In the genomic region with DNA sequence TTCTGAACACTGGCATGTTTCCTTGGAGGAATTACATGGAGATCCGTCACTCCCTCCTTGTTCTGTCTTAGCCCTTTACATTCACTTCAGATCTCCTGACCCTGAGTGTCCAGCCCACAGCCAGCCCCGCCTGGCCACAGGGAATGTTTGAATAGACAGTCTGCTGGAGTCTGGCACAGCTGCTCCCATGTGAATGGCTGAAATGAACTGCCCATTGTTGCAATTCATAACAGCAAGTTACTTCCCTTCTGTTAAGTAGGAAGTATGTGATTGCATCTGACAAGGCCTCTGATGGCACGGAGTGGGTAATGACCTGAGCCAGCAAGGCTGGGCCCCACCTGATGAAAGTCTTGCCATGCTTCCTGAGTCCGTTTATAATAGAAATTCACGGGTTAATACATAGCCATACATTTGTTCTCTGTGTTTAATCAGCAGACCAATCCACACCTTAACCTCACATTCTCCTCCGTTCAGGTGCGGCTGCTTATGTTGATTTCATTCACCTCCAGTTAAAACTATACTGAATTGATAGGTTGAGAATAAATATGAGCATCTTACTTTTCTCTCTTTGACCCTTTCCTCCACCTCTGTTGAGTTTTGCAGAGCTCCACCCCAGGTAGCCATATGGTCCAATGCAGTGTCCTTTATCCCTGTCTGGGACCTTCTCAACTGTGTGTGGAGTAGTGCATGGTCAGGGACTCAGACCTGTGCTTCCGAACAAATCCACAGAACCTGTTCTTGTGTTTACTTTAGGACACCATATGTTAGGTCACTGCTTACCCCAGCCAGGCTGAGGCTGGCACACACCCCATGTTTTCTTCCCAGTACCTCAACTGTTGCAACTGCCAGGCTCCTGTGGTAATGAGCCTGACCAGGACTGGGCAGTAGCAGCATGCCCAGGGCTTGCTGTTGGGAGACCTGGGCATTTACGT, we compare ENCODE assay signal across 8 mouse cellular contexts.
A peak's percentile ranks its signal among the peaks of the same experiment; 100 is the strongest.
DNase-seq lines count a peak whose midpoint lies in the region; ATAC-seq and TF ChIP-seq lines count a peak whose summit lies in the region.
"Had no signal": no experiment of that assay in that cellular context is flagged by ENCODE, and none has a peak within 500 bp of the region (broad histone marks: within the 10 kb centered on the region; RNA-seq: fewer than 3 reads in every experiment).

No protein-coding gene starts in this region.

- H3K27me3 ChIP-seq in lung, postnatal 0 days (replicated peaks; ENCODE audit: insufficient read depth, low read length): no peaks in the 10 kb centered on the region
- no peaks in the 10 kb centered on the region for H3K27me3 ChIP-seq in forebrain, embryonic 11.5 days (ENCODE audit: control insufficient read depth, insufficient read depth, low read length)
- no peaks in the 10 kb centered on the region for H3K27me3 ChIP-seq in neural tube, embryonic 13.5 days
- H3K27me3 ChIP-seq: limb, embryonic 13.5 days had no signal

- no peak for TF ChIP-seq CTCF in lung, postnatal 0 days (IDR thresholded peaks at IDR 0.05)

- no peak overlapping the region for H3K4me2 ChIP-seq in lung, postnatal 0 days (replicated peaks; ENCODE audit: low read depth, low read length)
- no peak overlapping the region for H3K4me2 ChIP-seq in forebrain, embryonic 11.5 days (ENCODE audit: low read depth, low read length, severe bottlenecking)
- H3K4me2 ChIP-seq in neural tube, embryonic 13.5 days: no peak overlapping the region
- H3K4me2 ChIP-seq: limb, embryonic 13.5 days had no signal

- no peak for DNase-seq in lung, postnatal 0 days (ENCODE audit: low spot score)
- no peak for DNase-seq in lung, postnatal 25 days (ENCODE audit: low spot score)
- DNase-seq in cerebellum, adult 18-20 months: peak; percentile 69 to 76
- no peak for DNase-seq in forebrain, embryonic 11.5 days (ENCODE audit: low spot score)
- DNase-seq in thymus, postnatal 0 days (ENCODE audit: low spot score): no peak
- DNase-seq in frontal cortex, postnatal 10 days (ENCODE audit: low spot score in 2 of 2): no peak

- H3K9ac ChIP-seq in lung, postnatal 0 days (replicated peaks; ENCODE audit: low read depth): no peak overlapping the region
- no peak overlapping the region for H3K9ac ChIP-seq in forebrain, embryonic 11.5 days (ENCODE audit: low read length)
- H3K9ac ChIP-seq in neural tube, embryonic 13.5 days: no peak overlapping the region
- H3K9ac ChIP-seq: limb, embryonic 13.5 days had no signal

- no peak overlapping the region for H3K4me3 ChIP-seq in lung, postnatal 0 days (ENCODE audit: low read depth, low read length)
- no peak overlapping the region for H3K4me3 ChIP-seq in forebrain, embryonic 11.5 days (ENCODE audit: low read depth, low read length)
- no peak overlapping the region for H3K4me3 ChIP-seq in neural tube, embryonic 13.5 days
- H3K4me3 ChIP-seq: limb, embryonic 13.5 days had no signal

- 0 out of 2 replicates have a peak overlapping the region, but pooled peaks have one; percentile 26 for H3K27ac ChIP-seq in lung, postnatal 0 days (ENCODE audit: low read length)
- no peak overlapping the region for H3K27ac ChIP-seq in forebrain, embryonic 11.5 days (ENCODE audit: low read depth, low read length)
- peak overlapping the region; percentile 77 for H3K27ac ChIP-seq in neural tube, embryonic 13.5 days (replicated peaks)
- H3K27ac ChIP-seq: limb, embryonic 13.5 days had no signal

- H3K4me1 ChIP-seq in lung, postnatal 0 days (ENCODE audit: insufficient read depth, low read depth, low read length): peaks cover 8% of the 10 kb centered on the region; the same call in 1 of the 2 replicates
- H3K4me1 ChIP-seq in forebrain, embryonic 11.5 days (replicated peaks; ENCODE audit: control insufficient read depth, insufficient read depth, low read length): no peaks in the 10 kb centered on the region; the same call in 1 of the 2 replicates
- peaks cover 54% of the 10 kb centered on the region for H3K4me1 ChIP-seq in neural tube, embryonic 13.5 days (replicated peaks)
- H3K4me1 ChIP-seq: limb, embryonic 13.5 days had no signal

- ATAC-seq in lung, postnatal 0 days: no peak
- 0 out of 2 replicates have a peak, but pooled peaks have one; percentile 21 for ATAC-seq in forebrain, embryonic 11.5 days (replicated peaks; ENCODE audit: low FRiP score)
- ATAC-seq in neural tube, embryonic 13.5 days (ENCODE audit: low read depth): no peak

- H3K36me3 ChIP-seq in lung, postnatal 0 days (ENCODE audit: insufficient read depth, low read length): 0 out of 2 replicates have a peak, but pooled peaks cover 20% of the 10 kb centered on the region
- H3K36me3 ChIP-seq in forebrain, embryonic 11.5 days (ENCODE audit: control insufficient read depth, insufficient read depth, low read length): no peaks in the 10 kb centered on the region; the same call in 1 of the 2 replicates
- H3K36me3 ChIP-seq in neural tube, embryonic 13.5 days: peaks cover 14% of the 10 kb centered on the region

- no peak for TF ChIP-seq EP300 in lung, postnatal 0 days (IDR thresholded peaks at IDR 0.05)

- H3K9me3 ChIP-seq in lung, postnatal 0 days (ENCODE audit: low read length): no peaks in the 10 kb centered on the region
- no peaks in the 10 kb centered on the region for H3K9me3 ChIP-seq in forebrain, embryonic 11.5 days (ENCODE audit: control insufficient read depth, low read length)
- H3K9me3 ChIP-seq in neural tube, embryonic 13.5 days: no peaks in the 10 kb centered on the region
- H3K9me3 ChIP-seq: limb, embryonic 13.5 days had no signal

- WGBS in lung, postnatal 0 days: 50% methylated on average over 9 of the region's 9 CpGs
- 56% methylated on average over 9 of the region's 9 CpGs for WGBS in forebrain, embryonic 11.5 days
- WGBS in neural tube, embryonic 13.5 days: 55% methylated on average over 9 of the region's 9 CpGs

Comparison
In these comparisons a context has a peak if more than half of its experiments do, and no peak if none do; other contexts are left out.
1. DNase-seq: peak in cerebellum, adult 18-20 months (2 of 2); none in lung, postnatal 0 days (single experiment), lung, postnatal 25 days (single experiment), forebrain, embryonic 11.5 days (single experiment), thymus, postnatal 0 days (single experiment) and frontal cortex, postnatal 10 days (0 of 2).